Mouse (Mus musculus): ENCODE measurements around the gene Dnaaf5. TPM values are rescaled to one million over a fixed set of nuclear protein-coding genes. Genes with fewer than 3 reads are reported as not detected.

Dnaaf5 gene
- polyA plus RNA-seq, 1 experiment from 2014 or later, result 3.6 TPM

- no peak overlapping the region for H3K4me3 ChIP-seq (ENCODE audit: low read depth, low read length)
- no peaks in the 10 kb centered on the region for H3K27me3 ChIP-seq (ENCODE audit: control insufficient read depth, insufficient read depth, low read length)
- H3K36me3 ChIP-seq (ENCODE audit: control insufficient read depth, insufficient read depth, low read length), result peaks cover 12% of the 10 kb centered on the region
- no peaks in the 10 kb centered on the region for H3K9me3 ChIP-seq (ENCODE audit: control insufficient read depth, low read length)
- 10% methylated on average over 10 of the region's 10 CpGs for WGBS
- H3K4me2 ChIP-seq (ENCODE audit: low read depth, low read length), result no peak overlapping the region
- peaks cover 17% of the 10 kb centered on the region for H3K4me1 ChIP-seq (ENCODE audit: control insufficient read depth, insufficient read depth, low read length)
- peak overlapping the region; percentile 66 for H3K27ac ChIP-seq (ENCODE audit: low read depth, low read length)
- ATAC-seq (ENCODE audit: low read depth), result peak; percentile 15; the same call in 1 of the 2 replicates
- no peak overlapping the region for H3K9ac ChIP-seq (replicated peaks; ENCODE audit: low read depth, low read length)
Measured at GRCm38 (mm10) chr5:139174141-139174540, 24.1 kb downstream of the Dnaaf5 start.

- no peak overlapping the region for H3K4me3 ChIP-seq (ENCODE audit: low read depth, low read length)
- no peak overlapping the region for H3K9ac ChIP-seq (replicated peaks; ENCODE audit: low read depth, low read length)
- H3K4me2 ChIP-seq (ENCODE audit: low read depth, low read length), result no peak overlapping the region
- H3K36me3 ChIP-seq (ENCODE audit: control insufficient read depth, insufficient read depth, low read length), result peaks cover 12% of the 10 kb centered on the region
- H3K9me3 ChIP-seq (ENCODE audit: control insufficient read depth, low read length), result no peaks in the 10 kb centered on the region
- ATAC-seq (ENCODE audit: low read depth), result peak; percentile 62; the same call in 1 of the 2 replicates
- 6% methylated on average over 10 of the region's 10 CpGs for WGBS
- no peaks in the 10 kb centered on the region for H3K27me3 ChIP-seq (ENCODE audit: control insufficient read depth, insufficient read depth, low read length)
- H3K4me1 ChIP-seq (ENCODE audit: control insufficient read depth, insufficient read depth, low read length), result peaks cover 17% of the 10 kb centered on the region
- peak overlapping the region; percentile 50 for H3K27ac ChIP-seq (ENCODE audit: low read depth, low read length)
Measured at GRCm38 (mm10) chr5:139174556-139175547, 24.8 kb downstream of the Dnaaf5 start.

GRCm38 (mm10) chr5:139178895-139179631, 29.0 kb downstream of the Dnaaf5 start:
- Histone ChIP-seq H3K36me3 (ENCODE audit: control insufficient read depth, insufficient read depth, low read length) (peaks cover 26% of the 10 kb centered on the region), H3K27me3 (ENCODE audit: control insufficient read depth, insufficient read depth, low read length) (no peaks in the 10 kb centered on the region), H3K9me3 (ENCODE audit: control insufficient read depth, low read length) (no peaks in the 10 kb centered on the region), H3K4me2 (ENCODE audit: low read depth, low read length) (no peak overlapping the region), H3K9ac (replicated peaks; ENCODE audit: low read depth, low read length) (no peak overlapping the region), H3K4me1 (ENCODE audit: control insufficient read depth, insufficient read depth, low read length) (peaks cover 13% of the 10 kb centered on the region), H3K27ac (ENCODE audit: low read depth, low read length) (no peak overlapping the region), H3K4me3 (ENCODE audit: low read depth, low read length) (no peak overlapping the region)
- peak; percentile 79 for ATAC-seq (ENCODE audit: low read depth)
- WGBS, result 29% methylated on average over 11 of the region's 11 CpGs

GRCm38 (mm10) chr5:139183131-139183530, 33.1 kb downstream of the Dnaaf5 start:
- H3K27me3 ChIP-seq (ENCODE audit: control insufficient read depth, insufficient read depth, low read length), result no peaks in the 10 kb centered on the region
- no peaks in the 10 kb centered on the region for H3K9me3 ChIP-seq (ENCODE audit: control insufficient read depth, low read length)
- no peak for ATAC-seq (ENCODE audit: low read depth)
- no peaks in the 10 kb centered on the region for H3K4me1 ChIP-seq (ENCODE audit: control insufficient read depth, insufficient read depth, low read length)
- H3K4me2 ChIP-seq (ENCODE audit: low read depth, low read length), result no peak overlapping the region
- no peak overlapping the region for H3K27ac ChIP-seq (ENCODE audit: low read depth, low read length)
- peaks cover 43% of the 10 kb centered on the region for H3K36me3 ChIP-seq (ENCODE audit: control insufficient read depth, insufficient read depth, low read length)
- no peak overlapping the region for H3K9ac ChIP-seq (replicated peaks; ENCODE audit: low read depth, low read length)
- WGBS, result 94% methylated on average over 2 of the region's 2 CpGs
- no peak overlapping the region for H3K4me3 ChIP-seq (ENCODE audit: low read depth, low read length)

- ATAC-seq (ENCODE audit: low read depth), result no peak
- Histone ChIP-seq H3K4me2 (ENCODE audit: low read depth, low read length) (no peak overlapping the region), H3K9ac (replicated peaks; ENCODE audit: low read depth, low read length) (no peak overlapping the region), H3K36me3 (ENCODE audit: control insufficient read depth, insufficient read depth, low read length) (peaks cover 43% of the 10 kb centered on the region), H3K4me3 (ENCODE audit: low read depth, low read length) (no peak overlapping the region), H3K27me3 (ENCODE audit: control insufficient read depth, insufficient read depth, low read length) (no peaks in the 10 kb centered on the region), H3K9me3 (ENCODE audit: control insufficient read depth, low read length) (no peaks in the 10 kb centered on the region), H3K27ac (ENCODE audit: low read depth, low read length) (no peak overlapping the region), H3K4me1 (ENCODE audit: control insufficient read depth, insufficient read depth, low read length) (no peaks in the 10 kb centered on the region)
- WGBS, result 95% methylated on average over 9 of the region's 9 CpGs
Measured at GRCm38 (mm10) chr5:139183601-139184000, 33.6 kb downstream of the Dnaaf5 start.

- H3K27ac ChIP-seq (ENCODE audit: low read depth, low read length), result no peak overlapping the region
- H3K36me3 ChIP-seq (ENCODE audit: control insufficient read depth, insufficient read depth, low read length), result peaks cover 43% of the 10 kb centered on the region
- H3K4me2 ChIP-seq (ENCODE audit: low read depth, low read length), result no peak overlapping the region
- 95% methylated on average over 4 of the region's 4 CpGs for whole genome bisulfite sequencing
- H3K4me3 ChIP-seq (ENCODE audit: low read depth, low read length), result no peak overlapping the region
- no peak for ATAC-seq (ENCODE audit: low read depth)
- no peaks in the 10 kb centered on the region for H3K9me3 ChIP-seq (ENCODE audit: control insufficient read depth, low read length)
- H3K4me1 ChIP-seq (ENCODE audit: control insufficient read depth, insufficient read depth, low read length), result no peaks in the 10 kb centered on the region
- H3K27me3 ChIP-seq (ENCODE audit: control insufficient read depth, insufficient read depth, low read length), result no peaks in the 10 kb centered on the region
- H3K9ac ChIP-seq (replicated peaks; ENCODE audit: low read depth, low read length), result no peak overlapping the region
Measured at GRCm38 (mm10) chr5:139184897-139185296, 34.9 kb downstream of the Dnaaf5 start.

- Histone ChIP-seq H3K36me3 (ENCODE audit: control insufficient read depth, insufficient read depth, low read length) (peaks cover 13% of the 10 kb centered on the region; the same call in 1 of the 2 replicates), H3K4me1 (ENCODE audit: control insufficient read depth, insufficient read depth, low read length) (no peaks in the 10 kb centered on the region), H3K9me3 (ENCODE audit: control insufficient read depth, low read length) (no peaks in the 10 kb centered on the region), H3K27me3 (ENCODE audit: control insufficient read depth, insufficient read depth, low read length) (no peaks in the 10 kb centered on the region), H3K27ac (ENCODE audit: low read depth, low read length) (no peak overlapping the region), H3K4me3 (ENCODE audit: low read depth, low read length) (no peak overlapping the region), H3K9ac (replicated peaks; ENCODE audit: low read depth, low read length) (no peak overlapping the region), H3K4me2 (ENCODE audit: low read depth, low read length) (no peak overlapping the region)
- ATAC-seq (ENCODE audit: low read depth), result no peak
- WGBS, result 98% methylated on average over 5 of the region's 5 CpGs
Measured at GRCm38 (mm10) chr5:139189726-139190125, 39.7 kb downstream of the Dnaaf5 start.

- Histone ChIP-seq H3K36me3 (ENCODE audit: control insufficient read depth, insufficient read depth, low read length) (peaks cover 9% of the 10 kb centered on the region; the same call in 1 of the 2 replicates), H3K27ac (ENCODE audit: low read depth, low read length) (no peak overlapping the region), H3K9ac (replicated peaks; ENCODE audit: low read depth, low read length) (no peak overlapping the region), H3K27me3 (ENCODE audit: control insufficient read depth, insufficient read depth, low read length) (no peaks in the 10 kb centered on the region), H3K9me3 (ENCODE audit: control insufficient read depth, low read length) (no peaks in the 10 kb centered on the region), H3K4me3 (ENCODE audit: low read depth, low read length) (no peak overlapping the region), H3K4me1 (ENCODE audit: control insufficient read depth, insufficient read depth, low read length) (no peaks in the 10 kb centered on the region), H3K4me2 (ENCODE audit: low read depth, low read length) (no peak overlapping the region)
- ATAC-seq (ENCODE audit: low read depth), result no peak
- 84% methylated on average over 5 of the region's 5 CpGs for WGBS
Measured at GRCm38 (mm10) chr5:139190958-139191357, 40.9 kb downstream of the Dnaaf5 start.

- WGBS, result 88% methylated on average over 3 of the region's 3 CpGs
- no peak for ATAC-seq (ENCODE audit: low read depth)
- no peak overlapping the region for H3K4me2 ChIP-seq (ENCODE audit: low read depth, low read length)
- no peak overlapping the region for H3K4me3 ChIP-seq (ENCODE audit: low read depth, low read length)
- H3K36me3 ChIP-seq (ENCODE audit: control insufficient read depth, insufficient read depth, low read length), result 0 out of 2 replicates have a peak, but pooled peaks cover 3% of the 10 kb centered on the region
- no peak overlapping the region for H3K9ac ChIP-seq (replicated peaks; ENCODE audit: low read depth, low read length)
- no peaks in the 10 kb centered on the region for H3K27me3 ChIP-seq (ENCODE audit: control insufficient read depth, insufficient read depth, low read length)
- H3K9me3 ChIP-seq (ENCODE audit: control insufficient read depth, low read length), result no peaks in the 10 kb centered on the region
- H3K4me1 ChIP-seq (ENCODE audit: control insufficient read depth, insufficient read depth, low read length), result peaks cover 18% of the 10 kb centered on the region
- no peak overlapping the region for H3K27ac ChIP-seq (ENCODE audit: low read depth, low read length)
Measured at GRCm38 (mm10) chr5:139198779-139199178, 48.8 kb downstream of the Dnaaf5 start.

Measured in neural tube, embryonic 14.5 days (tissue).